Mouse (Mus musculus): Measurements from ENCODE around the gene Zfp592. TPM values are rescaled to one million over a fixed set of nuclear protein-coding genes. Genes with fewer than 3 reads are reported as not detected.

The Zfp592 gene
- polyA plus RNA-seq, 1 experiment from 2014 or later, result 14.1 TPM

DNA sequence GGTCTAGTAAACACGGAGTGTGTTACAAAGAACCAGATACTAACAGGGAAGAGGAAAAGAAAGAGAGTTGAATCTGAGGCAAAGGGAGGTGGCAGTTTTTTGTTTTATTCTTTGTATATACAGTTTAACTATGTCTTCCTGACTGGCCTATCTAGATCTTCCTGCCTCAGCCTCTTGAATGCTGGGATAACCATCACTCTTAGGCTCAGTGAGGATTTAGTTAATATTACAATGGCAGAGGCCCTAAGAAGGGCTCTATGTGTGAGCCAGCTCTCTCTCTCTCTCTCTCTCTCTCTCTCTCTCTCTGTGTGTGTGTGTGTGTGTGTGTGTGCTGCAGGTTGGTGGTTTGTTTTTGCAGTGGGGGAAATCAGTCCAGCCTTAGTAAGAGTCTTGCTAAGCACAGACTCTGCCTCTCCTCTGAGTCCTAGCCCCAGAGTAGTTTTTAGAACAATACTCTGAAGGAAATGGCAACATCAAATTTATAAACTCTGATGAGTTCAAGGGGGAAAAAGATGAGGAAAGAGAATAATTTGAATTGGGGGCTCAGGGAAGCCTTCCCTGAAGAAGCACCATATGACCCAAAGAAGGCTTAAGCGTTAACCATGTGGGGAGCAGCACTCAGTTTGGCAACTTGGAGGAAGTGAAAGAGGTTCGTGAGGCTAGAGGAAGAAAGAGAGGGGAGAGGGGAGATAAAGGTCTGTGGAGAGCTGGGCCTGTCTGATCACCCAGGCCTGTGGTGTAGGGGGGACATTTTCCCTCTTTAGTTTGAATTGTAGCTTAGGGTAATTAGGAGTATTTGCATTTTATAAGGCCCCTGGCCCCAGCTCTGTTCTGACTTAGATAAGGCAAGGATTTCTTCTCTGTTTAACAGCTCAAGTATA, 2.0 kb downstream of the Zfp592 start:
- 53% methylated on average over 3 of the region's 3 CpGs for WGBS
- Histone ChIP-seq H3K4me3 (no peak overlapping the region), H3K27me3 (no peaks in the 10 kb centered on the region), H3K9ac (0 out of 2 replicates have a peak overlapping the region, but pooled peaks have one; percentile 6), H3K27ac (no peak overlapping the region), H3K4me2 (peak overlapping the region; percentile 74), H3K4me1 (peaks cover 35% of the 10 kb centered on the region), H3K9me3 (no peaks in the 10 kb centered on the region), H3K36me3 (no peaks in the 10 kb centered on the region)
- no peak for ATAC-seq (ENCODE audit: borderline replicate concordance, extremely low read depth, low FRiP score, low TSS enrichment)

DNA sequence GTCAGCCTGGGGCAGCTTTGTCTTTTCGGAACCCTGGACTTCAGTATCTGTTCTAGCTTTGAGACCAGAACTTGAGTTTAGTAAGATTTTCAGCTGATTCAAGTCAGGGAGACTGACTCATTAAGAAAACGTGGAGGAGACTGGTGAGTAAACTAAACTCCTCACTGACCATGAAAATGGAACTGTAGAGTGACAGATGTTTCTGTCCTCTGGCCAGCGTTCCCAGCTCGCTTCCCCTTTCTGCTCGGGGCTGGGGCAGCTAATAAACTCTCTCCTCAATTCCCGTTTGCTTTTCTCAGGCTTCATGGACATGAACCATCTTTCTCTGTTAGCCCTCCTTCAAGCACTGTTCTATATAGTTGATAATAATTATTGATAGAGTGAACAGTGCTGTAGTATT, 4.3 kb downstream of the Zfp592 start:
- ATAC-seq (ENCODE audit: borderline replicate concordance, extremely low read depth, low FRiP score, low TSS enrichment), result no peak
- H3K9ac ChIP-seq, result no peak overlapping the region
- WGBS, result 48% methylated on average over 6 of the region's 6 CpGs
- no peak overlapping the region for H3K4me2 ChIP-seq
- H3K27ac ChIP-seq, result no peak overlapping the region
- H3K9me3 ChIP-seq, result no peaks in the 10 kb centered on the region
- H3K4me1 ChIP-seq, result peaks cover 25% of the 10 kb centered on the region
- H3K4me3 ChIP-seq, result no peak overlapping the region
- no peaks in the 10 kb centered on the region for H3K27me3 ChIP-seq
- H3K36me3 ChIP-seq, result no peaks in the 10 kb centered on the region

DNA sequence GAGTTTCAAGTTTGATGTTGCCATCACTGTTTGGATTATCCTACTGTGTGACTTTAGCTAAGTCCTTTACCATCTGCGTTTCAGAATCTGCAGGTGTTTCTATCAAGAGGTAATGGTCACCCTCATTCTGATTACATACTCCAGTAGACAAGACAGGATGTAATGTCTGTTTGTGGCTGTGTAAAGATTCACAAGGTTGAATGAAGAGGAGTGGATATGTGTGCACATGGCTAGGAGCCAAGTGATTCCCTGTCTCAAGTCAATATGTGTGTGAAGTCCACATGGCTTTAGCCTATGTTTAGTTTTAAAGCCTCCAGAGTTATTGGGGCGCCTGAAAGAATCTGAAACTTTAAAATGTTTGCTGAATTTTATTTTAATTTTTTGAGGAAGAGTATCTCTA, 6.1 kb downstream of the Zfp592 start:
- Histone ChIP-seq H3K4me3 (no peak overlapping the region), H3K4me2 (no peak overlapping the region), H3K27ac (no peak overlapping the region), H3K27me3 (no peaks in the 10 kb centered on the region), H3K36me3 (no peaks in the 10 kb centered on the region), H3K9ac (no peak overlapping the region), H3K4me1 (peaks cover 30% of the 10 kb centered on the region), H3K9me3 (no peaks in the 10 kb centered on the region)
- ATAC-seq (ENCODE audit: borderline replicate concordance, extremely low read depth, low FRiP score, low TSS enrichment), result no peak
- WGBS, result 84% methylated on average over 2 of the region's 2 CpGs

DNA sequence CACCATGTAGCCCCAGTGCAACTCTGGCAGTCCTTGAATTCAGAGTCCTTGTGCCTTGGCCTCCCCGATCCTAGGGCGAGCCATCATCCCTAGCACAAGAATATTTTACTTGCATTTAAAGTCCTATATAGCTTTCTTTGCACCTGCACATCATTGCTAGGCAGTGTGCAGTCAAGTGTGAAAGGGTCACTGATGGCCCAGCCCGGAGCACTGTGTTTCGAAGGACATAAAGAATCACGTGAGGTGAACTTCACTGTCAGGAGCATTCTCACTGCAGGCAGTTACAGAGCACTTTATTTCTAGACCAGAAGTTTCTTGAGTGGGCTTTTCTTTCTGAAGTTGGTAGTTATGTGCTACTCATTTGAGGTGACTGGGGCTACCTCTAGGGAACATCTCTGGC, 8.4 kb downstream of the Zfp592 start:
- no peaks in the 10 kb centered on the region for H3K27me3 ChIP-seq
- WGBS, result 87% methylated on average over 5 of the region's 5 CpGs
- no peak for ATAC-seq (ENCODE audit: borderline replicate concordance, extremely low read depth, low FRiP score, low TSS enrichment)

DNA sequence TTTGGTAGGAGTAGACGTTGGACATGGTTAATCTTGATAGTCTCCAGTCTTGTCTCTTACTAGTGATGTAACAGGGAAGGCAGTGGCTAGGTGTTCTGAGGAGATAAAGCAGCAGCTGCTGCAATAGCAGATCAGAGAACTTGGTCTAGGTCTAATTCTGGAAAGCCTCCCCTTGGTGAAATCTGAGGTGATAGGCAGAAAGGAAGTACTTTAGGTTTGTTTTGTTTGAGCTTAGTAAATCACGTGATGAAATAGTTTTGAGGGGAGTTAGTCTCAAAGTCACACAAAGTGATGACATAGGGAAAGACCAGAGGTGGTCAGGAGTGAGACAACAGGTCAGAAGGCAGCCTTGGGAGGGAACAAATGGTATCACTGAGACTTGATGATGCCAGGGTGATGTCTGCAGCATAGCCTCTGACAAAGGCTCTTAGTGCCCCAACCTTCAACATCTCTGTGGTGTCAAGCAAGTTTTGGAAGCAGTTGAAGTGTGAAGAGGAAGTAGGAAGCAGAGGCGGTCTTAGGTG, 11.1 kb downstream of the Zfp592 start:
- 47% methylated on average over 3 of the region's 3 CpGs for WGBS
- H3K9ac ChIP-seq, result no peak overlapping the region
- ATAC-seq (ENCODE audit: borderline replicate concordance, extremely low read depth, low FRiP score, low TSS enrichment), result no peak
- H3K4me1 ChIP-seq, result peaks cover 11% of the 10 kb centered on the region; the same call in 1 of the 2 replicates
- H3K4me2 ChIP-seq, result no peak overlapping the region
- no peaks in the 10 kb centered on the region for H3K9me3 ChIP-seq
- H3K4me3 ChIP-seq, result no peak overlapping the region
- H3K27ac ChIP-seq, result no peak overlapping the region
- H3K36me3 ChIP-seq, result no peaks in the 10 kb centered on the region
- no peaks in the 10 kb centered on the region for H3K27me3 ChIP-seq

More for the DNA sequence above, 8.4 kb downstream of the Zfp592 start:
- H3K27ac ChIP-seq, result no peak overlapping the region
- no peaks in the 10 kb centered on the region for H3K9me3 ChIP-seq
- H3K4me1 ChIP-seq, result peaks cover 11% of the 10 kb centered on the region; the same call in 1 of the 2 replicates
- H3K36me3 ChIP-seq, result no peaks in the 10 kb centered on the region
- no peak overlapping the region for H3K4me3 ChIP-seq
- no peak overlapping the region for H3K4me2 ChIP-seq
- no peak overlapping the region for H3K9ac ChIP-seq

DNA sequence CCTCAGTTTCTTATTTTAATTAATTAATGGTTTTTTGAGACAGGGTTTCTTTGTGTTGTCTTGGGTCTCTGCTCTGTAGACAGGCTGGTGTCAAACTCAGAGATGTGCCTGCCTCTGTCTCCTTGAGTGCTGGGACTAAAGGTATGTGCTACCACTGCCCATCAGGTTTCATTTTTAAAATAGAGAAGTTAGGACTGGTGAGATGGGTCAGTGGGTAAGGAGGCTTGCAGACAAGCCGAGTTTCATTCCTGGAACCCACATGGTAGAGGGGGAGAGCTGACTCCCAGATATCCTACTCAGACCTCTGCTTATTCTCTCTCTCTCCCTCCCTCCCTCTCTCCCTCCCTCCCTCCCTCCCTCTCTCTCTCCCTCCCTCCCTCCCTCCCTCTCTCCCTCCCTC, 12.5 kb downstream of the Zfp592 start:
- Histone ChIP-seq H3K36me3 (peaks cover 6% of the 10 kb centered on the region), H3K4me3 (no peak overlapping the region), H3K9me3 (no peaks in the 10 kb centered on the region), H3K27ac (no peak overlapping the region), H3K4me2 (no peak overlapping the region), H3K27me3 (no peaks in the 10 kb centered on the region), H3K9ac (no peak overlapping the region), H3K4me1 (peaks cover 11% of the 10 kb centered on the region; the same call in 1 of the 2 replicates)
- 67% methylated on average over 1 of the region's 1 CpGs for WGBS
- no peak for ATAC-seq (ENCODE audit: borderline replicate concordance, extremely low read depth, low FRiP score, low TSS enrichment)

DNA sequence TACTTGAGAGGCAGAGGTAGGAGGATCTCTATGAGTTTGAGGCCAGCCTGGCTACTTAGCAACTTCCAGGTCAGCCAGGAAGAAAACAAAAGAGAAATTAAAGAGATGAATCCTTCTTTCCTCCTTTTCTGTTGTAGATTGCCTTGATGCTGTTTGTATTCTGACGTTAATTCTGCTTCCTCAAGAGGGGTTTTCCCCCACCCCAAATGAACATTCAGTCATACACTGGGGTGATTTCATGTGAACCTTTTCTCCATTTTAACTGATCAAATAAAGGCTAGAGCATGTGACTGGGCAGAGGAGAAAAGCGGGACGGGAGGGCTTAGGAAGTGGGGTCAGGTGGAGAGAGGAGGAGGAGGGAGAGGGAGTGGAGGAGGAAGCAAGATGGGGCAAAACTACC, 14.8 kb downstream of the Zfp592 start:
- peaks cover 16% of the 10 kb centered on the region for H3K36me3 ChIP-seq
- no peak overlapping the region for H3K4me3 ChIP-seq
- 77% methylated on average over 3 of the region's 3 CpGs for WGBS
- ATAC-seq (ENCODE audit: borderline replicate concordance, extremely low read depth, low FRiP score, low TSS enrichment), result no peak
- no peak overlapping the region for H3K27ac ChIP-seq
- no peak overlapping the region for H3K9ac ChIP-seq
- H3K4me2 ChIP-seq, result no peak overlapping the region
- H3K4me1 ChIP-seq, result peaks cover 11% of the 10 kb centered on the region; the same call in 1 of the 2 replicates
- H3K9me3 ChIP-seq, result no peaks in the 10 kb centered on the region
- no peaks in the 10 kb centered on the region for H3K27me3 ChIP-seq

DNA sequence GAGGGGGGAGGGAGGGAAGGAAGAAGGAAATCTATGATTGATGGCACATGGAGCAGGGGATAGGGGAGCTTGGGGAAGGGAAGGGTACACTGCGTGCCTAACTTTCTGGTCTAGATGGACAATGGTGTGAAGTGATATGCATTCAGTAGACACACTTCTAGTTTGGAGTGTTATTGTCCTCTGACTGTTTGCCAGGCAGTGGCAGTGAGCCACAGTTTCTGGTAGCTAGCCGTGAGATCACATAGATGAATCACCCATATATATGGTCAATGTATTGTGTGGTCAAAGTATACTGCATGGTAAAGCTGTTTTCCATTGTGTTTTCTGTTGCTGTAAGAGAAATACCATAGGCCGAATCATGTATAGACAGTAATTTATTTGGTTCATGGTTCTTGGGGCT, 18.1 kb downstream of the Zfp592 start:
- H3K9ac ChIP-seq, result no peak overlapping the region
- 82% methylated on average over 3 of the region's 3 CpGs for WGBS
- H3K9me3 ChIP-seq, result no peaks in the 10 kb centered on the region
- H3K36me3 ChIP-seq, result peaks cover 16% of the 10 kb centered on the region
- no peak for ATAC-seq (ENCODE audit: borderline replicate concordance, extremely low read depth, low FRiP score, low TSS enrichment)
- H3K4me3 ChIP-seq, result no peak overlapping the region
- H3K4me1 ChIP-seq, result no peaks in the 10 kb centered on the region
- no peak overlapping the region for H3K27ac ChIP-seq
- H3K4me2 ChIP-seq, result no peak overlapping the region
- no peaks in the 10 kb centered on the region for H3K27me3 ChIP-seq

DNA sequence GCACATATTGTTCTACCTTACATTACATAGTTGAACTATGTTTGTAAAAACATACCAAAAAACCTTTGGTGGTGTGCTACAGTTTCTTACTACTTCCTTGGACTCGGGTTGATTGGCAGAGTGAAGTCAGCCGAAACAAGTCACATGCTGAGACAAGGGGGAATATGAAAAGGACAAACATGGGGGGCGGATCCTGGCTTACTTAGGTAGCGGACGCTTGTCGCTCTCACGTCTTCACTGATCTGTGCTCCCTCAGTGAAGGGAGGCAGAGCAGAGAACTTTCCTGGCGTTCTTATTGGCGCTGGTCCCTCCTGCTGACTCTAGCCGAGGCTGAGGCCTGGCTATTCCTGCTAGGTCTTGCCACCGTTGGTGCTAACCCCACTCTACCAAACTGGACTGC, 26.8 kb downstream of the Zfp592 start:
- Histone ChIP-seq H3K4me2 (no peak overlapping the region), H3K9ac (no peak overlapping the region), H3K4me3 (no peak overlapping the region), H3K9me3 (no peaks in the 10 kb centered on the region), H3K27me3 (no peaks in the 10 kb centered on the region), H3K27ac (no peak overlapping the region), H3K4me1 (no peaks in the 10 kb centered on the region), H3K36me3 (peaks cover 31% of the 10 kb centered on the region)
- WGBS, result 74% methylated on average over 11 of the region's 11 CpGs
- ATAC-seq (ENCODE audit: borderline replicate concordance, extremely low read depth, low FRiP score, low TSS enrichment), result no peak

DNA sequence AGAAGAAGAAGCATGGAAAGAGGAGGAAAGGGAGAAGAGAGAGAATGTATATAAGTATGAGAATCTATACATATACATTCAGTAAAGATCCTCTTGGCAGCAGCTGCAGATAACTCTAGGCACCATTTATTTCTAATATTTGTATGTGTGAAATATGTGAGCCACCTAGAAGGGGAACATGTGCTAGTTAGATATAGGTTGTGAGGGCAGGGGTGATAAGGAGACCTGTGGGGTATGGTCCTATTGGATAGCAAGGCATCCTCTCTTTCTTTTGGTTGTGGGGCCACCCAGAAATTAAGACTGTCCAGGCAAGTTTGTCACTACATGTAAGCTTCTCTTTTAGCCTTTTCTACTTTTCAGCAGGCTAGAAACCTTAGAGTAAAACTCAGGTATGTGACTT, 29.2 kb downstream of the Zfp592 start:
- Histone ChIP-seq H3K36me3 (peaks cover 51% of the 10 kb centered on the region), H3K27me3 (no peaks in the 10 kb centered on the region), H3K4me3 (no peak overlapping the region), H3K9ac (no peak overlapping the region), H3K4me1 (no peaks in the 10 kb centered on the region), H3K27ac (no peak overlapping the region), H3K9me3 (no peaks in the 10 kb centered on the region), H3K4me2 (no peak overlapping the region)
- no peak for ATAC-seq (ENCODE audit: borderline replicate concordance, extremely low read depth, low FRiP score, low TSS enrichment)

DNA sequence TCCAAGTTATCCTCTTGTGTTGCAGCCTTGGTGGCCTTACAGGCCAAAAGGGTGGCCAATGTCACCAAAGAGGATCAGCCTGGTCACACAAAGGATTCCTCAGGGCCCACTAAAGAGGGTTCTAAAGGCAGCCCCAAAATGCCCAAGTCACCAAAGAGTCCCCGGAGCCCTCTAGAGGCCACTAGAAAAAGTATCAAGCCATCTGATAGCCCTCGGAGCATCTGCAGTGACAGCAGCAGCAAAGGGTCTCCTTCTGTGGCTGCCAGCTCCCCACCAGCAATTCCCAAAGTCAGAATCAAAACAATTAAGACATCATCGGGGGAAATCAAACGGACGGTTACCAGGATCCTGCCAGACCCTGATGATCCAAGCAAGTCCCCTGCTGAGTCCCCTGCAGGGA, 30.6 kb downstream of the Zfp592 start:
- Histone ChIP-seq H3K36me3 (peaks cover 58% of the 10 kb centered on the region), H3K9me3 (no peaks in the 10 kb centered on the region), H3K4me2 (no peak overlapping the region), H3K4me3 (no peak overlapping the region), H3K27ac (no peak overlapping the region), H3K27me3 (no peaks in the 10 kb centered on the region), H3K4me1 (no peaks in the 10 kb centered on the region), H3K9ac (no peak overlapping the region)
- 65% methylated on average over 5 of the region's 5 CpGs for WGBS
- ATAC-seq (ENCODE audit: borderline replicate concordance, extremely low read depth, low FRiP score, low TSS enrichment), result no peak

DNA sequence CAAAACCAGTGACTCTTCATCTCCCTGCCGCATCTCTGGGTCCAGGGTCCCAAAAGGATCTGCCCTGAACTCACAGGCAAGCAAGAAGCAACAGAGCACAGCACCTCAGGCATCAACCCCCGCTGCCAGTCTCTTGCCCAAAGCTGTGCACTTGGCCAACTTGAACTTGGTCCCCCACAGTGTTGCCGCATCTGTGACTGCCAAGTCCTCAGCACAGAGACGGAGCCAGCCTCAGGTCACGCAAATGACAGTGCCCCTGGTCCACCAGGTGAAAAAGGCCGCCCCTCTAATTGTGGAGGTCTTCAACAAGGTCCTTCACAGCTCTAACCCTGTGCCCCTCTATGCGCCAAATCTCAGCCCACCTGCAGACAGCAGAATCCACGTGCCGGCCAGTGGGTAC, 31.2 kb downstream of the Zfp592 start:
- Histone ChIP-seq H3K4me2 (no peak overlapping the region), H3K9ac (no peak overlapping the region), H3K4me1 (no peaks in the 10 kb centered on the region), H3K9me3 (no peaks in the 10 kb centered on the region), H3K27ac (no peak overlapping the region), H3K36me3 (peaks cover 64% of the 10 kb centered on the region), H3K4me3 (no peak overlapping the region), H3K27me3 (no peaks in the 10 kb centered on the region)
- no peak for ATAC-seq (ENCODE audit: borderline replicate concordance, extremely low read depth, low FRiP score, low TSS enrichment)
- 97% methylated on average over 9 of the region's 9 CpGs for WGBS

All from lung, embryonic 15.5 days (tissue).